Mouse (Mus musculus): ENCODE measurements around the gene Astl.
"Not testable (repeated sequence)": the region's sequence is repeated elsewhere in the genome, so short reads cannot be mapped to it uniquely, and the experiment has no call there.

DNA sequence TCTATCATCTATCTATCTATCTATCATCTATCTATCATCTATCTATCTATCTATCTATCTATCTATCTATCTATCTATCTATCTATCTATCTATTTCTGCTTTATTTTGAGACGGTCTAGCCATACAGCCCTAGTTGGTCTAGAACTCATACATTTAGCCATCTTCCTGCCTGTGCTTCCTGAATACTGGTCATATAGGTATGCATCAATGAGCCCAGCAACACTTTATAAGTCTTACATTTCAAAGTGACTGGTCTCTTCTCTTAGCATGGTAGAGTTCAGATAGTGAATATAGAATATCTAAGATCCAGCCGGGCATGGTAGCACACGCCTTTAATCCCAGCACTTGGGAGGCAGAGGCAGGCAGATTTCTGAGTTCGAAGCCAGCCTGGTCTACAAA, 34.2 kb upstream of the Astl start:
- TF ChIP-seq POLR2A (IDR thresholded peaks at IDR 0.05; ENCODE audit: control insufficient read depth, extremely low read depth, insufficient read depth, low read length, poor library complexity); CTCF (IDR thresholded peaks at IDR 0.05; ENCODE audit: borderline replicate concordance, control insufficient read depth, extremely low read depth, insufficient read depth, low read length, poor library complexity): not testable (repeated sequence)

All from thymus, adult 2 months (tissue).